ENCODE assay signal across 10 mouse cellular contexts in the genomic region with DNA sequence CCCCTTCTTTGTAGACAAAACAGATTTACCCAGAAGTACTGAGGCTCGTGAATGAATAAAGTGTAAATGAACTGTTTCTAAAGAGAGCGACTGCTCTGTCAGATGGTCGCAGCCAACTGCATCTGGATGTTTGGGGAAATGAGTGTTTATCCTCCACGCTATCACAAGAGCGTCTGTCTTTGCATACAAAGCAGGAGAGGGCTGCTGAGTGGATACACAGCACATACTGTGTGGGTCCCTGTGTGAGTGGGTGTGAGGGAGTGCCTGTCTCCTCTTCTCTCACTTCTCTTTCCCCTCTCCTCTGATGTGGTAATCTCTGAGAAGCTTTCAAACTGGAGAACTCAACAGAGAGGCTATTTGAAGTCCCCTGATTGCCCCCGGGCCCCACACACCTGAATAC.
DNase-seq lines count a peak whose midpoint lies in the region; ATAC-seq lines count a peak whose summit lies in the region.
"Had no signal": no experiment of that assay in that cellular context is flagged by ENCODE, and none has a peak within 500 bp of the region (broad histone marks: within the 10 kb centered on the region; RNA-seq: fewer than 3 reads in every experiment).

No protein-coding gene starts in this region.

- peaks cover 15% of the 10 kb centered on the region for H3K36me3 ChIP-seq in heart, embryonic 10.5 days
- H3K36me3 ChIP-seq in midbrain, embryonic 13.5 days: no peaks in the 10 kb centered on the region
- H3K36me3 ChIP-seq in midbrain, embryonic 11.5 days (ENCODE audit: control insufficient read depth, insufficient read depth, low read length): no peaks in the 10 kb centered on the region
- H3K36me3 ChIP-seq in forebrain, embryonic 16.5 days (ENCODE audit: control insufficient read depth, insufficient read depth): no peaks in the 10 kb centered on the region
- H3K36me3 ChIP-seq: stomach, embryonic 15.5 days had no signal

- H3K4me3 ChIP-seq in heart, embryonic 10.5 days: no peak overlapping the region
- no peak overlapping the region for H3K4me3 ChIP-seq in midbrain, embryonic 13.5 days (replicated peaks)
- H3K4me3 ChIP-seq in midbrain, embryonic 11.5 days (ENCODE audit: low read depth, low read length): no peak overlapping the region
- H3K4me3 ChIP-seq in forebrain, embryonic 16.5 days (replicated peaks; ENCODE audit: low read length): no peak overlapping the region
- H3K4me3 ChIP-seq: stomach, embryonic 15.5 days had no signal

- peak overlapping the region; percentile 24; the same call in 1 of the 2 replicates for H3K27ac ChIP-seq in heart, embryonic 10.5 days
- H3K27ac ChIP-seq in midbrain, embryonic 13.5 days: peak overlapping the region; percentile 41
- no peak overlapping the region for H3K27ac ChIP-seq in midbrain, embryonic 11.5 days (ENCODE audit: low read depth, low read length)
- H3K27ac ChIP-seq in forebrain, embryonic 16.5 days (ENCODE audit: low read length): peak overlapping the region; percentile 83
- H3K27ac ChIP-seq: stomach, embryonic 15.5 days had no signal

- no peak overlapping the region for H3K4me2 ChIP-seq in midbrain, embryonic 13.5 days (replicated peaks)
- no peak overlapping the region for H3K4me2 ChIP-seq in midbrain, embryonic 11.5 days
- H3K4me2 ChIP-seq in forebrain, embryonic 16.5 days (ENCODE audit: low read length): no peak overlapping the region
- H3K4me2 ChIP-seq: stomach, embryonic 15.5 days had no signal

- no peaks in the 10 kb centered on the region for H3K27me3 ChIP-seq in heart, embryonic 10.5 days (ENCODE audit: insufficient read depth, poor library complexity, severe bottlenecking)
- H3K27me3 ChIP-seq in midbrain, embryonic 13.5 days: no peaks in the 10 kb centered on the region
- no peaks in the 10 kb centered on the region for H3K27me3 ChIP-seq in midbrain, embryonic 11.5 days (ENCODE audit: control insufficient read depth, insufficient read depth, low read length)
- H3K27me3 ChIP-seq in forebrain, embryonic 16.5 days (replicated peaks; ENCODE audit: control insufficient read depth, insufficient read depth, low read length): no peaks in the 10 kb centered on the region
- H3K27me3 ChIP-seq: stomach, embryonic 15.5 days had no signal

- H3K9ac ChIP-seq in midbrain, embryonic 13.5 days (replicated peaks): no peak overlapping the region
- no peak overlapping the region for H3K9ac ChIP-seq in midbrain, embryonic 11.5 days (ENCODE audit: low read length)
- H3K9ac ChIP-seq in forebrain, embryonic 16.5 days (replicated peaks; ENCODE audit: low read depth, low read length): no peak overlapping the region; the same call in 1 of the 2 replicates
- H3K9ac ChIP-seq: stomach, embryonic 15.5 days had no signal

- H3K4me1 ChIP-seq in heart, embryonic 10.5 days: peaks cover 40% of the 10 kb centered on the region
- peaks cover 23% of the 10 kb centered on the region for H3K4me1 ChIP-seq in midbrain, embryonic 13.5 days (replicated peaks)
- H3K4me1 ChIP-seq in midbrain, embryonic 11.5 days (ENCODE audit: control insufficient read depth, insufficient read depth, low read length): no peaks in the 10 kb centered on the region
- peaks cover 34% of the 10 kb centered on the region for H3K4me1 ChIP-seq in forebrain, embryonic 16.5 days (replicated peaks; ENCODE audit: control insufficient read depth, insufficient read depth, low read length)
- H3K4me1 ChIP-seq: stomach, embryonic 15.5 days had no signal

- H3K9me3 ChIP-seq in heart, embryonic 10.5 days: no peaks in the 10 kb centered on the region
- H3K9me3 ChIP-seq in midbrain, embryonic 13.5 days: no peaks in the 10 kb centered on the region
- no peaks in the 10 kb centered on the region for H3K9me3 ChIP-seq in midbrain, embryonic 11.5 days (ENCODE audit: control insufficient read depth, low read length)
- H3K9me3 ChIP-seq in forebrain, embryonic 16.5 days (ENCODE audit: control insufficient read depth, low read length): no peaks in the 10 kb centered on the region
- H3K9me3 ChIP-seq: stomach, embryonic 15.5 days had no signal

- peak; percentile 33 for DNase-seq in heart, embryonic 10.5 days (ENCODE audit: low spot score)
- no peak for DNase-seq in heart, adult 9 months (ENCODE audit: low spot score in 2 of 2)
- DNase-seq in midbrain, embryonic 11.5 days (ENCODE audit: low spot score, missing footprints): no peak
- DNase-seq in right cerebral cortex, adult 2 months (ENCODE audit: low spot score in 2 of 2): peak; percentile 39 to 44
- DNase-seq in kidney, adult 9 months: no peak
- DNase-seq in testis, postnatal 14 days (ENCODE audit: low spot score): no peak
- DNase-seq: kidney, postnatal 10 days had no signal

- WGBS in heart, embryonic 10.5 days: 75% methylated on average over 6 of the region's 6 CpGs
- 64% methylated on average over 6 of the region's 6 CpGs for WGBS in midbrain, embryonic 13.5 days
- 86% methylated on average over 6 of the region's 6 CpGs for WGBS in midbrain, embryonic 11.5 days
- WGBS in forebrain, embryonic 16.5 days: 41% methylated on average over 6 of the region's 6 CpGs

- ATAC-seq in midbrain, embryonic 13.5 days: 0 out of 2 replicates have a peak, but pooled peaks have one; percentile 37
- ATAC-seq in midbrain, embryonic 11.5 days (ENCODE audit: low FRiP score): no peak
- peak; percentile 89 for ATAC-seq in forebrain, embryonic 16.5 days

Comparison
In these comparisons a context has a peak if more than half of its experiments do, and no peak if none do; other contexts are left out.
1. DNase-seq: peak in heart, embryonic 10.5 days (single experiment) and right cerebral cortex, adult 2 months (2 of 2); none in heart, adult 9 months (0 of 2), midbrain, embryonic 11.5 days (single experiment), kidney, adult 9 months (single experiment) and testis, postnatal 14 days (single experiment).